Mouse (Mus musculus): ENCODE results near the gene Nbea.

DNA sequence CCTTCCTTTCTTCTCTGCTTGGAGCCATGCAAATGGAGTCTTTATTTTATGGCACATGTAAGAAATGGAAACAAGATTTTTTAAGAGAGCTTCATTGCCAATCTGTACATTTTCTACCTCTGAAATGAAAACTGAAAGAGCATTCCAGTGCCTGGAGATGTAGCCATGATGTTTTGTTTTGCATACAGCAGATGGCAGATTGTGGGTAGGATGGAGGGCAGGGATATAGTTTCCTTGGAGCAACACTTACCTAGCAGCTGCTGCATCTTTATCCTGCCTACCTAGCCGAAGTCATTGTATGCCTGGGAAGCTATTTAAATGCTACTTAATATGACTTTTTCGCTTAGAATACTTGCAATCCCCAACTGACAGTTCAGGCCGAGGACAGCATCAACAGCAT lies 518.8 kb downstream of the Nbea start:
- TF ChIP-seq CTCF (IDR thresholded peaks at IDR 0.05; ENCODE audit: low read depth) = no peak
- no peak for TF ChIP-seq EP300 (IDR thresholded peaks at IDR 0.05; ENCODE audit: low read depth)

All from liver, embryonic 14.5 days (tissue).